Mouse (Mus musculus) spleen, adult 2 months (tissue): Measurements from ENCODE around the gene Lrrc59.

ENCODE experiments used
- CTCF ChIP-seq: fragments of 200-500 bp; IDR thresholded peaks from 2 replicates; pipeline ENCODE4 v1.5.1; 2011; ENCODE audit warnings: mild to moderate bottlenecking, inconsistent platforms; ENCODE audit not compliant: insufficient read depth, insufficient read length, insufficient replicate concordance; ENCODE audit errors: extremely low read depth
- POLR2A ChIP-seq: fragments of 200-500 bp; IDR thresholded peaks from 2 replicates; pipeline ENCODE4 v1.6.1; 2011; ENCODE audit warnings: low read depth, low read length, inconsistent platforms

DNA sequence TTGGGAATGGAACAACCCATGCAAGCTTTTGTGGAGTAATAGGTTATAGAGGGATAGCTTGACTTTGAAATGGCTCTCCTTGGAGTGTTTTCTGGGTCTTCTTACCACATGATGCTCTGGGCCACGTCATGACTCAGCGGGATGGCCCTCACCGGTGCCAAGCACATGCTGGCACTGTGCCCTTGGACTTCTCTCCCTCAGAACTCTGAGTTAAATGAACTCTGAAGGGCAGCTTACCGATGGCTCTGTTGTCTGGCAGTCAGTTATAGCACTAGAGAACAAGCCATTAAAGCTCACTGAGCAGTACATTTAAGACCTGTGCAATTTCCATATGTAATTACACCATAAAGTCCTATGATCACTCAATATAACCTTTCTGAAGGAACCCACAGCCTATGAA, 32.2 kb upstream of the Lrrc59 start:
- TF ChIP-seq CTCF = no peak
- no peak for TF ChIP-seq POLR2A
